Mouse (Mus musculus): ENCODE measurements around the gene Myo5a.

- no peak for TF ChIP-seq CTCF (conservative IDR thresholded peaks at IDR 0.05; ENCODE audit: insufficient read depth, insufficient read length, low read depth, low read length)
- TF ChIP-seq POLR2A (IDR thresholded peaks at IDR 0.05; ENCODE audit: low read depth, low read length): no peak
Measured at GRCm38 (mm10) chr9:75243052-75243451, 172.2 kb downstream of the Myo5a start.
